Mouse (Mus musculus) CH12.LX (cell line): ENCODE measurements around the gene Akt2.
"Not testable (repeated sequence)": the region's sequence is repeated elsewhere in the genome, so short reads cannot be mapped to it uniquely, and the experiment has no call there.

Source experiments
- BHLHE40 ChIP-seq: IDR thresholded peaks from 2 replicates; pipeline ENCODE4 v1.6.1; 2011; ENCODE audit warnings: mild to moderate bottlenecking, low read depth, low read length, improper control_type of control experiment
- CHD2 ChIP-seq: IDR thresholded peaks from 2 replicates; pipeline ENCODE4 v1.6.1; 2011; ENCODE audit warnings: low read length, improper control_type of control experiment
- CTCF ChIP-seq, 2 experiments: IDR thresholded peaks in 1 of 2; conservative IDR thresholded peaks in 1 of 2; 2 replicates each; pipeline ENCODE4 v1.5.1; 2011 to 2012; ENCODE audit warnings: low read depth in 2 of 2, low read length in 2 of 2, improper control_type of control experiment in 1 of 2, inconsistent platforms in 1 of 2, mild to moderate bottlenecking in 1 of 2, moderate library complexity in 1 of 2
- ETS1 ChIP-seq: conservative IDR thresholded peaks from 2 replicates; pipeline ENCODE4 v1.6.1; 2012; ENCODE audit warnings: low read depth, mild to moderate bottlenecking, inconsistent platforms, low read length, improper control_type of control experiment, moderate library complexity
- JUND ChIP-seq: conservative IDR thresholded peaks from 2 replicates; pipeline ENCODE4 v1.6.1; 2011; ENCODE audit warnings: low read depth, low read length, improper control_type of control experiment
- KAT2A ChIP-seq: IDR thresholded peaks from 2 replicates; pipeline ENCODE4 v1.6.1; 2012; ENCODE audit warnings: low read length, improper control_type of control experiment, inconsistent platforms; ENCODE audit not compliant: insufficient replicate concordance
- UBTF ChIP-seq: IDR thresholded peaks from 2 replicates; pipeline ENCODE4 v1.6.1; 2012; ENCODE audit warnings: low read depth, mild to moderate bottlenecking, inconsistent platforms, low read length, improper control_type of control experiment, moderate library complexity
- ZC3H11A ChIP-seq: IDR thresholded peaks from 2 replicates; pipeline ENCODE4 v1.6.1; 2012; ENCODE audit warnings: low read depth, mild to moderate bottlenecking, inconsistent platforms, low read length, improper control_type of control experiment

GRCm38 (mm10) chr7:27635094-27635493 is 43.7 kb downstream of the Akt2 start:
- TF ChIP-seq CHD2; CTCF (conservative IDR thresholded peaks at IDR 0.05 in 1 of 2, IDR thresholded peaks at IDR 0.05 in 1 of 2; ENCODE audit: low read depth in 2 of 2, low read length in 2 of 2); ZC3H11A; KAT2A; JUND; UBTF; BHLHE40; ETS1: not testable (repeated sequence)
